Mouse (Mus musculus) layer of hippocampus, postnatal 14 days (tissue): ENCODE results near the gene Gphb5. TPM values are rescaled to one million over a fixed set of nuclear protein-coding genes. Genes with fewer than 3 reads are reported as not detected.
A peak's percentile ranks its signal among the peaks of the same experiment; 100 is the strongest.
"Not testable (repeated sequence)": the region's sequence is repeated elsewhere in the genome, so short reads cannot be mapped to it uniquely, and the experiment has no call there.

Source experiments
- DNase-seq, 2 experiments: peaks; one replicate each; pipeline ENCODE4 v3.0.0; 2021 to 2022; ENCODE audit warnings: low spot score in 2 of 2, mixed read lengths in 1 of 2
- long read RNA-seq, 2 experiments: library from polyadenylated mRNA; stranded (forward); transcript quantifications; one replicate each; pipeline ENCODE4 v2.0.0; 2021
- total RNA-seq, 2 experiments: library from RNA; stranded (reverse); gene quantifications; 2 replicates each; pipeline ENCODE4 v1.2.3; 2021

Gene Gphb5
- total RNA-seq, result not detected
- long read RNA-seq, experiment 1, result 0 reads
- long read RNA-seq, experiment 2, result 0 reads

DNA sequence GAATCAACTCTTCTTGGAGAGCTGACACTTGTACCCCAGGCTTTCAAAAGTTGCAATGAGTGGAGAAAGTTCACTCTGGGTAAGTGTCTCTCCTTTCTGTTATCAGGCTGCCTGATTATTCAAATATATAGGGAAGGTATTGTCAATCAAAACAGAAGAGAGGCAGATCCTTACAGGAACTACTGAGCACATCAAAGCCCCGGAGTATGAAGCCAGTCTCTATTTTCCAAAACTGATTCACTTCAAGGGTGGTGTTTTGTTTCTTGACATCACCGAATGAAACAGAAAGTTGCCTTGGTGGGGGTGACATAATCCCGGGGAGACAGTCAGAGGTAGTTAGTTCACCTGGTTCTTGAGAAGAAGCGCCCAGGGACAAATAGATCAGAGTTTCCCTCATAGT lies at the start of gene Gphb5:
TSS of gene Gphb5 (minus strand) at position 101 of the 400 bp plus-strand sequence.
- DNase-seq, result no peak

DNA sequence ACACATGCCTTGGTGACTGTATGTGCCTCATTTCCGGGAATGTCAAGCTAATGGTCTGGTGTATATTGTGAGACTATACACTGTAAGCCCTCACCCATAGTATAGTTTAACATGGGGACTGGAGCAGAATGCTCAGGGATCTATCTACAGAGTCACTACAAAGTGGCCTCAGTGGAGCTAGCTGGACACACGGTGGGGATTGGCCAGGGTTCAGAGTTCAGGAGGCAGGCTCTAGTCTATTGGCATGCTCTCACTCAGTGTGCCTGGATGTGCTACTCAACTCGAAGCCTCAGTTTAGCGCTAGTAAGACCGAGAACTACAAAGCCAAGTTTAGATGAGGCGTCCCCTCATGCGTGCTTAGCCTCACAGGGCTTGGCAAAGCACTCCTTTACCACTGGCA lies 49.6 kb upstream of the Gphb5 start:
- DNase-seq, result no peak

DNA sequence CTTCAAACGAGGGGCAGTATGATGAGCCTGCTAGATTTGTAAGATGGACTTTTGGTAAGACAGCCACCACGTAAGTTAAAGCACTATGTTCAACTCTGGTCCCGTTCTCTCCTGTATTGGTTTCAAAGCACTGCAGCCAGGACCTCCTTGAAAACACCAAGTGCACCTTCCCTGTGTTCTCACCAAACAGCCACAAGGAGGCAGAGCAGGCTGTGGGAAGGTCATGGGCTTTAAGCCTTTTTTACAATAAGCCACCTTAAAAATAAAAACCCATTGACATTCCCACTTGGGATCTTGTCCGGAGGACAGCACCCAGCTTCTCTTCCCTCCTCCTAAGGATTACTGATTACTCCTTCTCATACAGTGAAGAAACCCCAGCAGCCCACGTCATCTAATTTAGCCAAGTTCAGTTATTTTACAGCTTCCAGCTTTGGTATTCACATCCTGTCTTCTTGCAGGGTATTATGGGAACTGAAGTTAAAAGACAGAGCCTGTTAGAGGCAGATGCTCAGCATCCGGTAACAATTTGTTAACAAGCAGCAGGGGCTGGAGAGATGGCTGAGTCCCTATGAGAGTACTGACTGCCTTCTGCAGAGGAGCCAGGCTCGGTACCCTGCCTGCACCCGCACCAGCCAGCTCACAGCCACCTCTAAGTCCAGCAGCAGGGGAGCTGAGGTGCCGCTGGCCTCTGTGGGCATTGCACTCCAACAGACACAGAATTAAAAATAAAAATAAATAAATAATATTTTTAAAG lies 47.6 kb upstream of the Gphb5 start:
- DNase-seq, result peak; percentile 54 to 70

DNA sequence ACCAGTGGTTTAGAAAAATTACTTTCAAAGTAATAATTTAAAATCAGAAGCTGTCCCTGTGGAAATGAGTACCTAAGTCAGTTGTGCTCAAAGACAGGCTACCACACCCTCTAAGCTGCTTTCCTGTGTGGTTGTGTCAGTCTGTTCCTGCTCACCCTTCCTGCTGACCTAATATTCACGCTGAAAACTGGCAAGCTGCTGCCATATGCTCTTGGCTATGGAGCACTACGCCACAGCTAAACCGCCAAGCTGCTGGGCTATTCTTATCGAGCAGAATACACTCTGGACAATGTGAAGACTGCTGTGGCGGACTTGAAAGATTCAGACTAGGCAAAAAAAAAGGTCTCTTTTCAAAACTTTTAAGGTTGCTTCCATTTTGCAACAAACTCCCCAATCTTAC lies 44.0 kb upstream of the Gphb5 start:
- no peak for DNase-seq

DNA sequence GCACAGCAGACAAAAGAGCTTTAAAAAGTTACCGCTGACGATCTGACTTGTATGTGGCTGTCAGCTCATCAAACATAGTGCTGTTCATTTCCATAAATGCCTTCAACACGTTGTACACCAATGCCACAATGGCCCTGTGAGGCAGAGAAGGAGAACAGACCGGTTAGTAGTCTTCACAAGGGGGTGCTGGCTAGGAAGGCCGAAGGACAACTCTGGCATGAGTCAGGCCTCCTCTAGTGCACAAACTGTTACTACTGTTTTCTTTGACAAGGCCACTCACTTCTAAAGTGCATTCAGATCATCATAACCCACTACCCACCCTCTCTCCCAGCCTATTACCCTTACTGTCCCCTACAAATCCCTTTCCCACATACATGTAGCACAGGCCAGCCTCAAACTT lies 43.1 kb upstream of the Gphb5 start:
- DNase-seq, result no peak

DNA sequence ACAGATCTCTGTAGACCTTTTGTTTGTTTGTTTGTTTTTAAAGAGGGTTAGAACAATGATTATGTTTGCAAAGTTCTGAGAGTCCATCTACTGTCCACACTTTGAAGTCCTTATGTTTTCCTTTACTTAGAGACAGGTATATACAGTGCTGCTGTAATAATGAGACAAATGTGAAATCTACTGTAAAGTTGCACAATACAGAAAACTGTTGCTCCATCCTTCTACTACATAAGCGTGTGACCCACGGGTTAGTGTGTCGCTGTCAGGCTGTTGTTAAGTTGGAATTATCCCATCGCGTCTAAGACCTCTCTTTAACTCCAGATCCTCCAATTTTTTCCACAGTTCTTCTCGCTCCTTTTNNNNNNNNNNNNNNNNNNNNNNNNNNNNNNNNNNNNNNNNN lies 36.9 kb upstream of the Gphb5 start:
- DNase-seq, result no peak

DNA sequence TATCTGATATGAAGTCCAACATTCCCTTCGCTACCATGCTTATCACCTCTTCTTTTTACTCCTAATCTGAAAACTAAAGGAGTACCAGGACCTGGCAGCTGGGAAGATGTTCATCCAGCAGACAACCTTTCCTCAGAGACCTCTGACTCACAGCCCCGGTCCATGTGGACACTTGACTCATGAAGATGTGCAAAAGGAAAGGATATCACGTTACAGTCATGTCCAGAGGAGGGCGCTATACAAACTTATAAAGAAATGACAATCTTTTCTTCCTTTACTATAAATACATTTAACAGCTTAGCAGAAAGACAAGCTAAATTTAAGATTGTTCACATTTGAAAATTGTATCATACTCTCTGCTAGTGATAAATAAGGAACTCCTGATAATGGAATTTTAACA lies 36.4 kb upstream of the Gphb5 start:
- no peak for DNase-seq

DNA sequence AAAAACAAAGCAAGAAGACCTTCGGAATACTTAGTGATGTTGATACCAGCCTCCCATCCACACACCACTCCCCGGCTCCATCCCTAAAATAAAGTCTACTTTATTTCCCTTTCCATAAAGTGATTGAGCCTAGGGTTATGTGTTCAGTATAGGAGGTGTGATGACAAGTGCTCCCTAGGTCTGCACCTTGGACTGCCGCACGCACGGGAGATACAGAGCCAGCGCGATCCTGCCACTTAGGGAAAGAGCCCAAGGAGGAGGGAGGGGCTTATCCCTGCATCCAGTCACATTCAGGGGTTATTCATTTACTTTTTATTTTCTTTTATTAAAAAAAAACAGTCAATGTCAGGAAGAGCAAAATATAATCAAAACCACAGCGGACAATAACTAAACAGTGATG lies 34.0 kb upstream of the Gphb5 start:
- DNase-seq, result no peak

DNA sequence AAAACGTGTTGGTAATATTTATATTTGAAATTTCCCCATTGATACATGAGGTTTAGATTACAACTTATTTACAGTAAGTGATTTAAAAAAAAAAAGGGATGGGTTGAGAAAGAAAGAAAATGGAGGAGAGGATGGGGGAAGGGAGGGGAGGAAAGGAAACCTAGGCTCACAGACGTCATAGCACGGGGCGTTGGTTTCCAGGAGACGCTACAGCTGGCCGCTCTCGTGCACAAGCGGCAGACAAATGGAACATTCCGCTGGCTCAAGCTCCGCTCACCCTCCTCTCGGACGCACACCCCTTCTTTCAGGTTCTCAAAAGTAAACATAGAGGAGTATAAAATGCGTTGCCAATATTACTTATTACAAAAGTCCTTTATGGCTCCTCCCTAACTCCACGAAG lies 33.4 kb upstream of the Gphb5 start:
- DNase-seq, result no peak

DNA sequence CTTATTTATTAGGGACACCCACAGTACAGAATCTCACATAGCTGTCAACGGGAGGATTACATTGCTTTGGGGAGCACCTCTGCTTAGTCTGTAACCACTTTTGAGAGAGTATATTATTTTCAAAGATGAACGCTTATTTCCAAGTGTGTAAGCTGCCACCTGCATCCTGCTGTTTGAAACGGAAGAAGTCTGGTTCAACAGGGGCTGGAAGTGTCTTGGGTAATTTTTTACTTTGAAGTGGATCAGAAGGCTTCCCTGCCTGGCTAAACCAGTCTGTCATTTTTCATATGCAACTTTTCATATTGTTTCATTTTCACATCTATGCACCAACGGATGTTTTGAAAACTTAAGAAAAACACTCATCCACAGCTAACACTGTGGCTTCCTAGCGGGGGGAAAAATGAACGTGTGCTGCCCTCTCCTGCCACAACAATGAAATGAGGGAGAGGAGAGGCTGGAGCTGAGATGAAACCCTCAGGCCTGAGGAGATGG lies 32.9 kb upstream of the Gphb5 start:
- peak in 1 of 2 experiments; percentile 32 for DNase-seq

DNA sequence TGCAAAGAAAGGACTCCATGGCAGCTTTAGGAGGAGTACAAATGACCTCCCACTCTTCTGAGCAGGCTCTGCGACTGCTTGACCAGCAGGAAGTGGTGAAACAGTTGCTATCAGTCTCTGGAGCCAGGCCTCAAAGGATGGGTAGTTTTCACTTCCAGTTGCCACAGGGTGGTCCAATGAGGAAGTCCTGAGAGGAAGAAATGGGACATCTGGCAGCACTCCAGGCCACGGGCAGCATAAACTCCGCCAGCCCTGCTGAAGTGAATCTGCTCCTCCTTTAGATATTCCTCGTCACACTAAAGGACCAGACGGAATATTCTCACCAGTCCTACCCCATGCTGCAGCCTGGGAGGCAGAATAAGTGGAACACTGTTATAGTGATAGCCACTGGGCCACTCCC lies 32.3 kb upstream of the Gphb5 start:
- DNase-seq, result peak in 1 of 2 experiments; percentile 43

DNA sequence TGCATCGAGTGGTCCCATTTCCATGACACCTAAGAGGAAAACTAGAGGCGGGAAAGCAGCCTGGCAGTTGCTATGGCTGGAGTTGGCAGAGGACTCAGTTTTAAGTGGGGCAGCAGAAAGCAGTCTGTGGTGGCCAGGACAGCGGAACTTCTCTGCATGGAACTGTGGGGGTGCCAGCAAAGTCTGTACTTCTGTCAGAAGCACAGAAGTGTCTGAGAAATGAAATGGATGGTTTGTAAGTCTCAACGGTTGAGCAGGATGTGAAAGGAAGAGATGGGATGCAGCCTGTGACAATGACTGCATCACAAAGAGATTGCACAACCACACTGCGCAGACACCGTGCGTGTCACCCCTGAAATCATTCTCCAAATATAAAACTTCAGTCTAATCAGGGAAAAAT lies 29.7 kb upstream of the Gphb5 start:
- no peak for DNase-seq

DNA sequence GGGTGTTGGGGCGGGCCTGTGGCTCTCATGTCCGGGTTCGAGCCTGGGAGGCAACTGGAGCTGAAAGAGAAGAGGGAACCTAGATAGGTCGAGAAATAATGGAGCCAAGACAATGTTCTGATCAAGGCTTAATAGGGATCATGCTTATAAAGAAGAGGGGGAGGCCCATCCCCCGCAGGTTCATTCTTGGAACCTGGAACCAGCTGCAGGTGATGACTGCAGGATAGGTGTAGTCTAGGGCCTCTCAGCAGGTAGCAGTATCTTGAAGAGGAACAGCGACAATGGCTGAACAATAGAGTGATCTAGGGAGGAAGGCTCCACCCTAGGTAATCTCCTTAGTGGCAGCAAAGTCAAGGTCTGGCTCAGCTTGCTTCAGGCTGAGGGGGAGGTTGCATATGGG lies 15.8 kb upstream of the Gphb5 start:
- DNase-seq, result not testable (repeated sequence)

DNA sequence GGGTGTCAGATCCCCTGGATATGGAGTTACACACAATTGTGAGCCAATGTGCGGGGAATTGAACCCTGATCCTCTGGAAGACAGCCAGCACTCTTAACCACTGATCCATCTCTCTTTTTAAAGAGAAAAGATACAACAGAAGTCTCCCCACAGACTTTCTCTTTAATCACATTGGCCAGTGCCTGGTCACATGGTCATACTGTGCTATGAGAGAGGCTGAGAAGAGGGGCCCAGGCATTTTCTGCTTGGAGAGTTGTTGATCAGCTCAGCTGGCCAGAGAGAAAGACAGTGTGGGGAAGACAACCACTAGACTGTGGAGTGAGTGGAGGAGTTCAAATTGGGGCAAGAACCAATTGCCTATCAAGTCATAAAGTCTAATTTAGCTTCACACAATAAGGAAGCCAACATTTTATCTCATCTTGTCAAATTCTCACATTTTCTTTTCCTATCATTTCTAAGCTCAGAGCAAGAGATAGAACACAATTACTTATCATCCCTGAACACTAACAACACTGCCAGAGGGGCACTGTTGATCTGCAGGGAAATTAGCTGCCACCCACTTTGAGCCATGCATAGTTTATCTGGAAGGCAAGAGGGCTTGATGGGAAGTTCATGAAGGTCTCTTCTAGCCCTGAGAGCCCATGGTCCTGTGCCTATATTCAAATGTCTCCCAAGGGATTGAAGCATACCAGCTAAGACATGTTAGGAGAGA lies 13.3 kb upstream of the Gphb5 start:
- DNase-seq, result no peak

DNA sequence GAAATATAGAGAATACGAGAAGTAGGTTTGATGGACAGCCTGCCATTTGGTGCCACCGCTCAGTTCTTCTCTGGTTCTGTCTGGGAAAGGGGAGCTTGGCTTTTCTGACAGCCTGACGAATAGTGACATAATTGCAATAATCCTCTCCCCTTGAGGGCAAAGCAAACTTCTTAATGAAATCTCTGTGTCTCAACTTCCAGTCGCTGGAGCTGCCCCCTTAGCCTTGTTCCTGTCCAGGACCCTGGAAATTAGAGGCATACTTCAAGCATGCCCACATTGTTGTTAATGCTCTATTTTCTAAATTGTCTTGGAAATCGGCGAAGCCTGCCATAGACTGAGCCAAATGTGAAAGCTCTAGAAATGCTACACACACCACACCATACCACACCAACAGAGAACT lies 12.1 kb upstream of the Gphb5 start:
- no peak for DNase-seq

DNA sequence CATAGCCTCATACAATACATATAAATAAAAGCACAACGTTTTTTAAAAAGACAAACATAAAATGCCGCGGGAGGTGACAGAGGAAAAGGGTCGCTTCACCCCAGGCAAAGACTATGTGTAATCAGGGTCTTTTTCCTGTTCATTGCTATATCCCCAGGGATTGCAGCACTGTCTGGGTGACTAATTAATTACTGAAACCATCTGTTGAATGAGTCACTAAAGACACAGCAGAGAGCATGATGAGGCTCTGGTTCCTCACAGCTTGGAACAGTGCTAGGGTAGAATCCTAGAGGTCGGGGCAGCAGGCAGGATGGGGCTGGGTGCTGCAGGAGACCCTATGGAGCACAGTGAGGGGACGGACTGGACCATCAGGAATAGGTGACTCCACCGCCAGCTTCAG lies 9.3 kb upstream of the Gphb5 start:
- DNase-seq, result no peak

DNA sequence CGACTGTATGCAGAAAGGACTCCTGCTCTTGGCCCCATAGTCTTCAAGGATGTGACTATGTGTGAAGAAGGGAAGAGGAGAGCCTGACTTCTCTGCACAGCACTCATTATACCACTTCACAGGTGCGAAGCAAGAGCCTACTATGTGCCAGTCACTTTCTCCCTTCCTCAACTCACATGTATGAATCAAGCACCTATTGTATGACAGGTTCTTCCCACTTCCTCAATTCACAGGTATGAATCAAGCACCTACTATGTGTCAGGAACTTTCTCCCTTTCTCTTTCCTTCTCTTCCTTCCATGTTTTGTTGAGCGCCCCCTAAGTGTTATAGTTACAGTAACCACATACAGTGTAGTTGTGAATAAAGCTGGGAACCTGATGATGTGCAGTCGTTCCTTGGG lies 8.2 kb upstream of the Gphb5 start:
- DNase-seq, result no peak

DNA sequence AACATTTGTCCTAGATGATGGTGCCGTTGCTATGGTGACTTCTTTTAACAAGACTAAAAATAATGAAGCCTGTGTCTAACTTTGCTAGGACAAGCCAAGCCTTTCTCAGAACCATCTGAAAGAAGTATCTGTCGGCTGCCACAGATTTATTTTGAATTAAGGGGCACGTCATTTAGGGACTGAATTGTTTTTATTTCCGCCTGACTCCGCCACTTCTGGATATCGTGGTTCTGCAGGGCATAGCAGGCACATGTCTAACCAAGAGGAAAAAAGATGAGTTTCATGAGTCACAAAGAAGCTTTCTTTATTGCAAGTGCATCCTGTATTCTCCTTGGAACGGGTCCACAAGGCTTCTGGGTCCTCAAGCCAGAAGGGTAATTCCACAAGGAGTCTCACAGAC lies 7.8 kb upstream of the Gphb5 start:
- peak; percentile 32 to 69 for DNase-seq

DNA sequence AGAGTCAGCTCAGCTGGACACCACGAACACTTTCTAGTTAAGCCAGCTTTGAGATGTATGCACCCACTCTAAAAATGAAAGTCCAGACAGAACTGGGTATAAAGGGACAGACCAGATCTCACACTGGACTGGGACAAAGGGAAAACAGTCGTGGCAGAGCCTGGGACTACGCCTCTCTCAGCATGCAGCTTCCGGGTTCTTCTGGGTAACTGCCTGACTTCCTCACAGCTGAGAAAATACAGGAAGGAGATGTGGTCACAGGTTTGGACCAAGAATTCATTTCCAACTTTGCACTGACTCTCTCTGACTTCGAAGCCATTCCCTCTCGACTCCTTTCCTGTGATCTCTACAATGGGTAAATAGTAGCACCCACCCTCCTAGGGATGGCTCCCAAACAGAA lies 1.6 kb downstream of the Gphb5 start:
- no peak for DNase-seq

DNA sequence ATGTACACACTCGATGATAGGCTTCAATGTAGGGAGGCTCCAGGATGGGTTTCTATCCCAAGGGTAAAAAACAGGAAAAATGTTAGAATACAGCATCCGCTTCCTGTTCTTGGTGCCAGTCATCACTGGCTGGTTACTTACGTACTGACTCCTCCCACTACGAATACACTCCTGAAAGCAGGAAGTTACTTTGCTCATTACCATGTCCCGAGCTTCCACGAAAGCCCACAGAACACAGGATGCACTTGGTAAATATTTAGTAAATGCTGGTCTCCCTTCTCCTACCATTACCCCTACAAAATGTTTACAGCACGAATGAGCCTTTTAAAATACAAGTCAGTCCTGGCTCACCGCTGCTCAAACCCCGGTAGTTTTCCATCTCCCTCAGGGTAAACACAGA lies 3.6 kb downstream of the Gphb5 start:
- no peak for DNase-seq

DNA sequence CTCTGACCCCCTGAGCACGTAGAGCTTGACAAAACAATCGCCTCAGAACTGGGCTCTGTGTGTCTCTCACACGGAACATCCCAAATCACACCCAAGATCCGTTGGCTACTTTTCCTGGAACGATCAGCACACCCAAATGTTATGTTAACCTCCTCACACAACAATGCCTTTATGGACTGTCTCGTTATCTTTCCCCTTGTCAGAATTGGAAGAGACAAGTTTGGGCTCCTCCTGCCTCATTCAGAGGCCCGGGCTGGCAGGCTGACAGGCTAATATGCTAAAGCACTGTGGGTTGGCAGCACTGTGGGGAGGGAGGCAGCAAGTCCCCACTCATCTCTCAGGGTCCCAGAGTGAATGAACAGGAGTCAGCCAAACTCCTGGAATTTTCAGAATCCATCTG lies 19.5 kb downstream of the Gphb5 start:
- DNase-seq, result no peak

DNA sequence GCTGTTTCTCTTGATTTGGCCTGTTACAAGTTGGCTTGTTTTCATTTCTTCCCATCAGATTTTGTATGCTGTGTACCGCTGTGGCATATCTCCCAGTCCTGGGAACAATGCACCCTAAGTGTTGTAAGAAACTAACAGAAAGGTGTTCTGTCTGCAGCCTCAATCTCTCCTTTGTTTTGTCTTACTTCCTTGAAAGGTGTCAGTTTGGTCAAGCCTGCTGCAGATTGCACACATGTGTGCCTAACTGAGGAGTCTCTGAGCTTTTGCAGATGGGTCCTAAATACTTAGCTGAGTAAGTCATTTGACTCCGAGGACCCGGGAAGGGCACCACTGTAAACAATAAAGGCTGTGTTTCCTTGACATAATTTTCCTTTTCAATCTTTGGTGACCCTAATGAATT lies 20.0 kb downstream of the Gphb5 start:
- no peak for DNase-seq
